9 mouse cellular contexts compared by ENCODE assay signal in genomic region chrX:144403526-144403925, GRCm38 (mm10). TPM values are rescaled to one million over a fixed set of nuclear protein-coding genes. Genes with fewer than 3 reads are reported as not detected.
DNase-seq lines count a peak whose midpoint lies in the region; ATAC-seq and TF ChIP-seq lines count a peak whose summit lies in the region.
"Had no signal": no experiment of that assay in that cellular context is flagged by ENCODE, and none has a peak within 500 bp of the region (broad histone marks: within the 10 kb centered on the region; RNA-seq: fewer than 3 reads in every experiment).

No protein-coding gene starts in this region.

- peak; percentile 88 for TF ChIP-seq CTCF in Patski (IDR thresholded peaks at IDR 0.05)

- CTCF ChIA-PET in Patski (lab: Charles Lee) = no interaction called here

- in situ Hi-C loops in Patski (cut with MboI; ENCODE audit: low pct_unique_long_range_greater_than_20kb) = loop anchor here (25.0 kb wide), 2 partner anchors 884 to 1259 kb away; no protein-coding TSS in a partner anchor

- H3K27me3 ChIP-seq in Patski = peaks cover 13% of the 10 kb centered on the region

- POLR2A ChIA-PET in Patski (lab: Charles Lee) = no interaction called here

- DNase-seq in 416B (ENCODE audit: low read depth) = peak; percentile 27
- no peak for DNase-seq in Patski (ENCODE audit: low read depth, low spot score)
- peak; percentile 37 for DNase-seq in cerebellum, adult 9-11 months
- peak; percentile 37 to 52 for DNase-seq in frontal cortex, postnatal 36 days (ENCODE audit: low spot score in 2 of 2)
- peak; percentile 10 to 35 for DNase-seq in kidney, postnatal 25 days
- DNase-seq in lung, postnatal 14 days = peak; percentile 15
- DNase-seq in retina, embryonic 14.5 days (ENCODE audit: low spot score) = peak; percentile 68
- DNase-seq in thymus, postnatal 4 days = peak; percentile 56

- peak; percentile 44 for ATAC-seq in Patski

RNA-seq across cellular contexts. Expression of gene Trpc5os, which starts 52.9 kb away (rescaled TPM):
- not detected for polyA plus RNA-seq in Patski (2021)
- polyA plus RNA-seq: embryonic facial prominence, embryonic 15.5 days had no signal
